Mouse (Mus musculus): ENCODE data around the gene Gm42906. TPM values are rescaled to one million over a fixed set of nuclear protein-coding genes. Genes with fewer than 3 reads are reported as not detected.
A peak's percentile ranks its signal among the peaks of the same experiment; 100 is the strongest.

Gene Gm42906
- polyA plus RNA-seq, 1 experiment from 2014 or later, result not detected

GRCm38 (mm10) chr5:151053190-151053589 is 374.8 kb downstream of the Gm42906 start:
- Histone ChIP-seq H3K9ac (ENCODE audit: low read length) (no peak overlapping the region), H3K27ac (ENCODE audit: low read length) (peak overlapping the region; percentile 87), H3K36me3 (ENCODE audit: control insufficient read depth, insufficient read depth, low read length) (peaks cover 32% of the 10 kb centered on the region), H3K9me3 (ENCODE audit: control insufficient read depth, low read length) (peaks cover 3% of the 10 kb centered on the region; the same call in 1 of the 2 replicates), H3K4me1 (replicated peaks; ENCODE audit: control insufficient read depth, insufficient read depth, low read length) (peaks cover 31% of the 10 kb centered on the region), H3K4me3 (ENCODE audit: low read length) (no peak overlapping the region), H3K27me3 (ENCODE audit: control insufficient read depth, insufficient read depth, low read depth, low read length) (no peaks in the 10 kb centered on the region), H3K4me2 (ENCODE audit: low read depth, low read length) (no peak overlapping the region)
- ATAC-seq (ENCODE audit: low read depth), result no peak
- 54% methylated on average over 5 of the region's 5 CpGs for WGBS

- H3K4me1 ChIP-seq (replicated peaks; ENCODE audit: control insufficient read depth, insufficient read depth, low read length), result peaks cover 32% of the 10 kb centered on the region
These were observed 375.6 kb downstream of the Gm42906 start for GRCm38 (mm10) chr5:151052331-151052730.

GRCm38 (mm10) chr5:151047488-151047887 is 380.5 kb downstream of the Gm42906 start:
- Histone ChIP-seq H3K4me1 (replicated peaks; ENCODE audit: control insufficient read depth, insufficient read depth, low read length) (0 out of 2 replicates have a peak, but pooled peaks cover 2% of the 10 kb centered on the region), H3K4me3 (ENCODE audit: low read length) (no peak overlapping the region), H3K36me3 (ENCODE audit: control insufficient read depth, insufficient read depth, low read length) (peaks cover 50% of the 10 kb centered on the region), H3K9ac (ENCODE audit: low read length) (no peak overlapping the region), H3K9me3 (ENCODE audit: control insufficient read depth, low read length) (peaks cover 3% of the 10 kb centered on the region; the same call in 1 of the 2 replicates), H3K4me2 (ENCODE audit: low read depth, low read length) (no peak overlapping the region), H3K27me3 (ENCODE audit: control insufficient read depth, insufficient read depth, low read depth, low read length) (no peaks in the 10 kb centered on the region), H3K27ac (ENCODE audit: low read length) (peak overlapping the region; percentile 36; the same call in 1 of the 2 replicates)
- WGBS, result 64% methylated on average over 12 of the region's 12 CpGs
- ATAC-seq (ENCODE audit: low read depth), result peak; percentile 56; the same call in 1 of the 2 replicates

More at GRCm38 (mm10) chr5:151052331-151052730, 375.6 kb downstream of the Gm42906 start:
- WGBS, result 93% methylated on average over 8 of the region's 8 CpGs
- H3K27ac ChIP-seq (ENCODE audit: low read length), result no peak overlapping the region
- H3K4me2 ChIP-seq (ENCODE audit: low read depth, low read length), result no peak overlapping the region
- no peak overlapping the region for H3K9ac ChIP-seq (ENCODE audit: low read length)
- H3K9me3 ChIP-seq (ENCODE audit: control insufficient read depth, low read length), result peaks cover 3% of the 10 kb centered on the region; the same call in 1 of the 2 replicates
- H3K4me3 ChIP-seq (ENCODE audit: low read length), result no peak overlapping the region
- no peak for ATAC-seq (ENCODE audit: low read depth)
- peaks cover 36% of the 10 kb centered on the region for H3K36me3 ChIP-seq (ENCODE audit: control insufficient read depth, insufficient read depth, low read length)
- no peaks in the 10 kb centered on the region for H3K27me3 ChIP-seq (ENCODE audit: control insufficient read depth, insufficient read depth, low read depth, low read length)

GRCm38 (mm10) chr5:151046917-151047316 is 381.0 kb downstream of the Gm42906 start:
- no peak for ATAC-seq (ENCODE audit: low read depth)
- no peaks in the 10 kb centered on the region for H3K27me3 ChIP-seq (ENCODE audit: control insufficient read depth, insufficient read depth, low read depth, low read length)
- no peak overlapping the region for H3K4me3 ChIP-seq (ENCODE audit: low read length)
- peaks cover under 1% of the 10 kb centered on the region; the same call in 1 of the 2 replicates for H3K9me3 ChIP-seq (ENCODE audit: control insufficient read depth, low read length)
- 75% methylated on average over 7 of the region's 7 CpGs for WGBS
- H3K4me2 ChIP-seq (ENCODE audit: low read depth, low read length), result no peak overlapping the region
- H3K36me3 ChIP-seq (ENCODE audit: control insufficient read depth, insufficient read depth, low read length), result peaks cover 49% of the 10 kb centered on the region
- 0 out of 2 replicates have a peak, but pooled peaks cover 2% of the 10 kb centered on the region for H3K4me1 ChIP-seq (replicated peaks; ENCODE audit: control insufficient read depth, insufficient read depth, low read length)
- H3K27ac ChIP-seq (ENCODE audit: low read length), result no peak overlapping the region
- H3K9ac ChIP-seq (ENCODE audit: low read length), result no peak overlapping the region

- WGBS, result 87% methylated on average over 6 of the region's 6 CpGs
- Histone ChIP-seq H3K36me3 (ENCODE audit: control insufficient read depth, insufficient read depth, low read length) (peaks cover 51% of the 10 kb centered on the region), H3K9me3 (ENCODE audit: control insufficient read depth, low read length) (no peaks in the 10 kb centered on the region), H3K27me3 (ENCODE audit: control insufficient read depth, insufficient read depth, low read depth, low read length) (no peaks in the 10 kb centered on the region), H3K4me3 (ENCODE audit: low read length) (no peak overlapping the region), H3K4me1 (replicated peaks; ENCODE audit: control insufficient read depth, insufficient read depth, low read length) (0 out of 2 replicates have a peak, but pooled peaks cover 2% of the 10 kb centered on the region), H3K27ac (ENCODE audit: low read length) (no peak overlapping the region), H3K9ac (ENCODE audit: low read length) (no peak overlapping the region), H3K4me2 (ENCODE audit: low read depth, low read length) (no peak overlapping the region)
- no peak for ATAC-seq (ENCODE audit: low read depth)
These were observed 381.8 kb downstream of the Gm42906 start for GRCm38 (mm10) chr5:151046131-151046530.

GRCm38 (mm10) chr5:151042911-151043310 is 385.1 kb downstream of the Gm42906 start:
- H3K9ac ChIP-seq (ENCODE audit: low read length), result no peak overlapping the region
- H3K36me3 ChIP-seq (ENCODE audit: control insufficient read depth, insufficient read depth, low read length), result peaks cover 46% of the 10 kb centered on the region
- no peak for ATAC-seq (ENCODE audit: low read depth)
- H3K9me3 ChIP-seq (ENCODE audit: control insufficient read depth, low read length), result no peaks in the 10 kb centered on the region
- 83% methylated on average over 5 of the region's 5 CpGs for WGBS
- no peak overlapping the region for H3K4me2 ChIP-seq (ENCODE audit: low read depth, low read length)
- 0 out of 2 replicates have a peak, but pooled peaks cover 2% of the 10 kb centered on the region for H3K4me1 ChIP-seq (replicated peaks; ENCODE audit: control insufficient read depth, insufficient read depth, low read length)
- no peak overlapping the region for H3K27ac ChIP-seq (ENCODE audit: low read length)
- H3K4me3 ChIP-seq (ENCODE audit: low read length), result no peak overlapping the region
- H3K27me3 ChIP-seq (ENCODE audit: control insufficient read depth, insufficient read depth, low read depth, low read length), result no peaks in the 10 kb centered on the region

GRCm38 (mm10) chr5:151037871-151038270 is 390.1 kb downstream of the Gm42906 start:
- Histone ChIP-seq H3K36me3 (ENCODE audit: control insufficient read depth, insufficient read depth, low read length) (peaks cover 27% of the 10 kb centered on the region), H3K4me3 (ENCODE audit: low read length) (no peak overlapping the region), H3K27me3 (ENCODE audit: control insufficient read depth, insufficient read depth, low read depth, low read length) (no peaks in the 10 kb centered on the region), H3K9me3 (ENCODE audit: control insufficient read depth, low read length) (peaks cover 3% of the 10 kb centered on the region), H3K4me1 (replicated peaks; ENCODE audit: control insufficient read depth, insufficient read depth, low read length) (no peaks in the 10 kb centered on the region), H3K9ac (ENCODE audit: low read length) (no peak overlapping the region), H3K27ac (ENCODE audit: low read length) (no peak overlapping the region), H3K4me2 (ENCODE audit: low read depth, low read length) (no peak overlapping the region)
- no peak for ATAC-seq (ENCODE audit: low read depth)
- 86% methylated on average over 7 of the region's 7 CpGs for WGBS

- Histone ChIP-seq H3K9ac (ENCODE audit: low read length) (no peak overlapping the region), H3K4me1 (replicated peaks; ENCODE audit: control insufficient read depth, insufficient read depth, low read length) (no peaks in the 10 kb centered on the region), H3K4me3 (ENCODE audit: low read length) (no peak overlapping the region), H3K9me3 (ENCODE audit: control insufficient read depth, low read length) (peaks cover 3% of the 10 kb centered on the region), H3K4me2 (ENCODE audit: low read depth, low read length) (no peak overlapping the region), H3K27me3 (ENCODE audit: control insufficient read depth, insufficient read depth, low read depth, low read length) (no peaks in the 10 kb centered on the region), H3K27ac (ENCODE audit: low read length) (no peak overlapping the region), H3K36me3 (ENCODE audit: control insufficient read depth, insufficient read depth, low read length) (peaks cover 11% of the 10 kb centered on the region)
- ATAC-seq (ENCODE audit: low read depth), result no peak
- WGBS, result 52% methylated on average over 9 of the region's 9 CpGs
These were observed 393.0 kb downstream of the Gm42906 start for GRCm38 (mm10) chr5:151034715-151035512.

- peaks cover 3% of the 10 kb centered on the region for H3K9me3 ChIP-seq (ENCODE audit: control insufficient read depth, low read length)
- ATAC-seq (ENCODE audit: low read depth), result no peak
- 67% methylated on average over 6 of the region's 6 CpGs for WGBS
- H3K27me3 ChIP-seq (ENCODE audit: control insufficient read depth, insufficient read depth, low read depth, low read length), result no peaks in the 10 kb centered on the region
- H3K4me2 ChIP-seq (ENCODE audit: low read depth, low read length), result no peak overlapping the region
- H3K9ac ChIP-seq (ENCODE audit: low read length), result no peak overlapping the region
- H3K36me3 ChIP-seq (ENCODE audit: control insufficient read depth, insufficient read depth, low read length), result no peaks in the 10 kb centered on the region
- no peak overlapping the region for H3K27ac ChIP-seq (ENCODE audit: low read length)
- 0 out of 2 replicates have a peak, but pooled peaks cover 2% of the 10 kb centered on the region for H3K4me1 ChIP-seq (replicated peaks; ENCODE audit: control insufficient read depth, insufficient read depth, low read length)
- no peak overlapping the region for H3K4me3 ChIP-seq (ENCODE audit: low read length)
These were observed 399.1 kb downstream of the Gm42906 start for GRCm38 (mm10) chr5:151028906-151029305.

All from lung, embryonic 16.5 days (tissue).